Mouse (Mus musculus) MEL (cell line): ENCODE measurements around the gene Pde10a.

ENCODE experiments used
- CHD1 ChIP-seq: IDR thresholded peaks from 2 replicates; pipeline ENCODE4 v1.6.1; 2012; ENCODE audit warnings: low read depth, mild to moderate bottlenecking, inconsistent platforms, low read length, improper control_type of control experiment
- CTCF ChIP-seq, 3 experiments: IDR thresholded peaks in 2 of 3; conservative IDR thresholded peaks in 1 of 3; 2 replicates each; pipeline ENCODE4 v1.5.1; 2011 to 2012; ENCODE audit warnings: low read length in 3 of 3, low read depth in 2 of 3, mild to moderate bottlenecking in 2 of 3, improper control_type of control experiment in 1 of 3, inconsistent platforms in 1 of 3, mixed read lengths in 1 of 3, moderate library complexity in 1 of 3; ENCODE audit not compliant: control insufficient read depth in 1 of 3, insufficient read depth in 1 of 3, poor library complexity in 1 of 3, severe bottlenecking in 1 of 3
- E2F4 ChIP-seq: IDR thresholded peaks from 2 replicates; pipeline ENCODE4 v1.6.1; 2011; ENCODE audit warnings: low read depth, low read length, improper control_type of control experiment, borderline replicate concordance
- ELF1 ChIP-seq: IDR thresholded peaks from 2 replicates; pipeline ENCODE4 v1.6.1; 2014; ENCODE audit warnings: low read depth, mild to moderate bottlenecking, inconsistent platforms, low read length, improper control_type of control experiment, moderate library complexity
- JUND ChIP-seq: IDR thresholded peaks from 2 replicates; pipeline ENCODE4 v1.6.1; 2011; ENCODE audit warnings: low read depth, mild to moderate bottlenecking, improper control_type of control experiment, low read length
- POLR2A ChIP-seq, 2 experiments: IDR thresholded peaks; 2 replicates each; pipeline ENCODE4 v1.6.1; 2011 to 2012; ENCODE audit warnings: low read length in 2 of 2, mild to moderate bottlenecking in 2 of 2, control low read depth in 1 of 2, improper control_type of control experiment in 1 of 2, low read depth in 1 of 2, moderate library complexity in 1 of 2; ENCODE audit not compliant: control insufficient read depth in 1 of 2, insufficient read depth in 1 of 2, poor library complexity in 1 of 2
- POLR2AphosphoS2 ChIP-seq: IDR thresholded peaks from 2 replicates; pipeline ENCODE4 v1.6.1; 2011; ENCODE audit warnings: low read length, improper control_type of control experiment
- ZC3H11A ChIP-seq: IDR thresholded peaks from 2 replicates; pipeline ENCODE4 v1.6.1; 2012; ENCODE audit warnings: low read depth, mild to moderate bottlenecking, inconsistent platforms, low read length, improper control_type of control experiment

DNA sequence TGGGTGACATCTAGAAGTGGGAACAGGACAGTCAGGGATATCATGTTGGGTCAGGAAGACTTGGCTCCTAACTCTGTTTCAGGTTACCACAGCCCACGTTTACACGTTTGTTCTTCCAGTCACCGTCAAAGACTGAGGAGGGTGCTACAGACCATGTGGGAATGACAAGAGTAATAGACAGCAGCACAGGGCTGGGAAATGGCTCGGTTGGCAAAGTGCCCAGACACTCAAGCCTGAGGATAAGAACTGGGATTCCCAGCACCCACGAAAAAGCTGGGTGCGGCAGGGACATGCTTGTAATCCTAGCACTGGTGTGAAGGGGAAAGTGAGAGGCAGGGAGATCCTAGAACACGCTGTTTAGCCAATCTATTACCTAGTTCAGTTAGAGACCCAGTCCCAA lies 322.4 kb downstream of the Pde10a start:
- TF ChIP-seq CTCF (IDR thresholded peaks at IDR 0.05 in 2 of 3, conservative IDR thresholded peaks at IDR 0.05 in 1 of 3; ENCODE audit: control insufficient read depth in 1 of 3, insufficient read depth in 1 of 3, low read depth in 2 of 3, low read length in 3 of 3, poor library complexity in 1 of 3, severe bottlenecking in 1 of 3) (no peak), ELF1 (no peak), E2F4 (no peak), POLR2A (IDR thresholded peaks at IDR 0.05; ENCODE audit: control insufficient read depth in 1 of 2, insufficient read depth in 1 of 2, low read depth in 1 of 2, low read length in 2 of 2, poor library complexity in 1 of 2) (no peak), ZC3H11A (no peak), CHD1 (no peak), POLR2AphosphoS2 (no peak), JUND (no peak)
